Mouse (Mus musculus) stomach, embryonic 16.5 days (tissue): ENCODE results near the gene Hopx. TPM values are rescaled to one million over a fixed set of nuclear protein-coding genes. Genes with fewer than 3 reads are reported as not detected.

ENCODE experiments used
- ATAC-seq: fragments of 200-750 bp; cut with Nextera tagmentation; 2 replicates; pipeline ENCODE4 v1.8.0; 2017; ENCODE audit warnings: moderate number of reproducible peaks, moderate TSS enrichment; ENCODE audit not compliant: insufficient read depth, low FRiP score
- H3K27ac ChIP-seq: fragments of 300-500 bp; sonication (generic); 2 replicates; pipeline ENCODE4 v1.5.1; 2014; ENCODE audit warnings: low read length
- H3K27me3 ChIP-seq: fragments of 300-500 bp; sonication (generic); 2 replicates; pipeline ENCODE4 v1.6.1; 2014; ENCODE audit warnings: low read length, control low read depth, mixed read lengths; ENCODE audit not compliant: control insufficient read depth, insufficient read depth
- H3K36me3 ChIP-seq: fragments of 300-500 bp; sonication (generic); 2 replicates; pipeline ENCODE4 v1.6.1; 2014; ENCODE audit warnings: low read length; ENCODE audit not compliant: control insufficient read depth, insufficient read depth
- H3K4me1 ChIP-seq: fragments of 300-500 bp; sonication (generic); 2 replicates; pipeline ENCODE4 v1.6.1; 2014; ENCODE audit warnings: low read length, control low read depth, mixed read lengths; ENCODE audit not compliant: control insufficient read depth, insufficient read depth
- H3K4me2 ChIP-seq: fragments of 300-500 bp; sonication (generic); 2 replicates; pipeline ENCODE4 v1.6.1; 2014; ENCODE audit warnings: low read depth, low read length, mixed read lengths
- H3K4me3 ChIP-seq: fragments of 300-500 bp; sonication (generic); replicated peaks from 2 replicates; pipeline ENCODE4 v1.5.1; 2014; ENCODE audit warnings: mild to moderate bottlenecking, low read length
- H3K9ac ChIP-seq: fragments of 300-500 bp; sonication (generic); 2 replicates; pipeline ENCODE4 v1.6.1; 2014; ENCODE audit warnings: low read length
- H3K9me3 ChIP-seq: fragments of 300-500 bp; sonication (generic); replicated peaks from 2 replicates; pipeline ENCODE4 v1.6.1; 2016; ENCODE audit warnings: low read length, control low read depth; ENCODE audit not compliant: control insufficient read depth
- WGBS: fragments of 180-500 bp; shearing (Covaris S2); extraction: QIAGEN DNeasy Blood & Tissue Kit; methylation state at CpG from one replicate; pipeline ENCODE4 v1.1.7; 2014; 5-methylcytosine and 5-hydroxymethylcytosine counted together
- polyA plus RNA-seq: library from polyadenylated mRNA; unstranded; fragments of >200 nt; fragmentation: Nextera tagmentation; extraction: Ambion mirVana; gene quantifications from 2 replicates; pipeline ENCODE4 v1.2.1, GENCODE M21; 2015

Hopx gene
- polyA plus RNA-seq, 1 experiment from 2014 or later: 6.9 TPM

GRCm38 (mm10) chr5:77124817-77125283 is 9.9 kb upstream of the Hopx start:
- H3K9me3 ChIP-seq: no peaks in the 10 kb centered on the region
- no peaks in the 10 kb centered on the region for H3K27me3 ChIP-seq
- H3K27ac ChIP-seq: no peak overlapping the region
- H3K36me3 ChIP-seq: no peaks in the 10 kb centered on the region
- no peak overlapping the region for H3K9ac ChIP-seq
- 57% methylated on average over 4 of the region's 4 CpGs for WGBS
- no peak for ATAC-seq
- H3K4me3 ChIP-seq: no peak overlapping the region
- no peak overlapping the region for H3K4me2 ChIP-seq
- H3K4me1 ChIP-seq: peaks cover 12% of the 10 kb centered on the region

- Histone ChIP-seq H3K9me3 (no peaks in the 10 kb centered on the region), H3K27me3 (no peaks in the 10 kb centered on the region), H3K9ac (no peak overlapping the region), H3K4me3 (no peak overlapping the region), H3K27ac (no peak overlapping the region), H3K4me2 (no peak overlapping the region), H3K36me3 (no peaks in the 10 kb centered on the region), H3K4me1 (peaks cover 12% of the 10 kb centered on the region)
- ATAC-seq: no peak
- 63% methylated on average over 4 of the region's 4 CpGs for WGBS
Observed at GRCm38 (mm10) chr5:77124165-77124564, 9.2 kb upstream of the Hopx start.

- Histone ChIP-seq H3K27me3 (no peaks in the 10 kb centered on the region), H3K27ac (no peak overlapping the region), H3K4me3 (no peak overlapping the region), H3K4me1 (peaks cover 12% of the 10 kb centered on the region), H3K36me3 (no peaks in the 10 kb centered on the region), H3K9me3 (no peaks in the 10 kb centered on the region), H3K4me2 (no peak overlapping the region), H3K9ac (no peak overlapping the region)
- WGBS: 69% methylated on average over 9 of the region's 9 CpGs
- ATAC-seq: no peak
Observed at GRCm38 (mm10) chr5:77123597-77123996, 8.7 kb upstream of the Hopx start.

GRCm38 (mm10) chr5:77122254-77123192 is 7.6 kb upstream of the Hopx start:
- no peak for ATAC-seq
- Histone ChIP-seq H3K9ac (no peak overlapping the region), H3K27ac (peak overlapping the region; percentile 51; the same call in 1 of the 2 replicates), H3K27me3 (no peaks in the 10 kb centered on the region), H3K4me3 (no peak overlapping the region), H3K4me1 (peaks cover 12% of the 10 kb centered on the region), H3K9me3 (no peaks in the 10 kb centered on the region), H3K36me3 (no peaks in the 10 kb centered on the region), H3K4me2 (no peak overlapping the region)
- WGBS: 22% methylated on average over 20 of the region's 20 CpGs

- H3K4me3 ChIP-seq: no peak overlapping the region
Observed at GRCm38 (mm10) chr5:77120701-77121100, 5.8 kb upstream of the Hopx start.

GRCm38 (mm10) chr5:77119475-77120422 is 4.8 kb upstream of the Hopx start:
- Histone ChIP-seq H3K27me3 (no peaks in the 10 kb centered on the region), H3K4me1 (peaks cover 21% of the 10 kb centered on the region), H3K4me2 (no peak overlapping the region), H3K9ac (no peak overlapping the region), H3K27ac (peak overlapping the region; percentile 21; the same call in 1 of the 2 replicates), H3K4me3 (no peak overlapping the region), H3K9me3 (no peaks in the 10 kb centered on the region), H3K36me3 (no peaks in the 10 kb centered on the region)
- ATAC-seq: peak; percentile 46; the same call in 1 of the 2 replicates
- WGBS: 74% methylated on average over 19 of the region's 19 CpGs

More at GRCm38 (mm10) chr5:77120701-77121100, 5.8 kb upstream of the Hopx start:
- H3K4me2 ChIP-seq: no peak overlapping the region
- no peak overlapping the region for H3K27ac ChIP-seq
- no peaks in the 10 kb centered on the region for H3K36me3 ChIP-seq
- no peaks in the 10 kb centered on the region for H3K9me3 ChIP-seq
- 79% methylated on average over 7 of the region's 7 CpGs for WGBS
- no peaks in the 10 kb centered on the region for H3K27me3 ChIP-seq
- no peak for ATAC-seq
- no peak overlapping the region for H3K9ac ChIP-seq
- peaks cover 12% of the 10 kb centered on the region for H3K4me1 ChIP-seq

- Histone ChIP-seq H3K4me3 (no peak overlapping the region), H3K4me1 (peaks cover 11% of the 10 kb centered on the region), H3K9me3 (no peaks in the 10 kb centered on the region), H3K36me3 (no peaks in the 10 kb centered on the region), H3K9ac (0 out of 2 replicates have a peak overlapping the region, but pooled peaks have one; percentile 49), H3K27me3 (no peaks in the 10 kb centered on the region), H3K4me2 (no peak overlapping the region), H3K27ac (peak overlapping the region; percentile 56)
- ATAC-seq: no peak
- WGBS: 68% methylated on average over 9 of the region's 9 CpGs
Observed at GRCm38 (mm10) chr5:77115732-77116131, 811 bp upstream of the Hopx start.

- H3K36me3 ChIP-seq: no peaks in the 10 kb centered on the region
- no peak overlapping the region; the same call in 1 of the 2 replicates for H3K4me3 ChIP-seq
- H3K9me3 ChIP-seq: no peaks in the 10 kb centered on the region
- no peak overlapping the region for H3K27ac ChIP-seq
- H3K4me2 ChIP-seq: no peak overlapping the region
- H3K27me3 ChIP-seq: no peaks in the 10 kb centered on the region
- no peak for ATAC-seq
- 79% methylated on average over 3 of the region's 3 CpGs for WGBS
- peaks cover 11% of the 10 kb centered on the region for H3K4me1 ChIP-seq
- H3K9ac ChIP-seq: no peak overlapping the region
Observed at GRCm38 (mm10) chr5:77113773-77114172, 1.1 kb downstream of the Hopx start.
